8 mouse cellular contexts compared by ENCODE assay signal in the genomic region with DNA sequence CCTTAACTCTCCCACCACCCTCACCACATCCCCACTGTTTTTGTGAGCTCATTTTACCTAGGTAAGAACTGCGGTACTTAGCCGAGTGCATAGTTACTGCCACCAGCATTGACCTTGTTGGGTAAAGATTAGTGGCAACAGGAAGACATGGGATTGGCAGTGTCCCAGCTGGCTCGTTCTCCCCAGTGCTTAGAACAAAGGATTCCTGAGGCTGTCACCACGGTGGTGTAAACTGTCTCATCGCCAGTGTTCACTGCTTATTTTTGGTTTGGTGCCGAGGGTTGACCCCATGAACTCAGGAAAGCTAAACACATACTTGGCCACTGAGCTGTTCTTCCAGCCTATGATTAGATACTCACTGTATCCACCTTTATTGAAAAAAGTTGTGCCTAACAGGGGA. TPM values are rescaled to one million over a fixed set of nuclear protein-coding genes. Genes with fewer than 3 reads are reported as not detected.
DNase-seq lines count a peak whose midpoint lies in the region; ATAC-seq and TF ChIP-seq lines count a peak whose summit lies in the region.

No protein-coding gene starts in this region.

- 0 out of 2 replicates have a peak, but pooled peaks cover 7% of the 10 kb centered on the region for H3K4me1 ChIP-seq in neural tube, embryonic 14.5 days (ENCODE audit: control insufficient read depth, insufficient read depth, low read length)
- peaks cover 32% of the 10 kb centered on the region for H3K4me1 ChIP-seq in heart, embryonic 15.5 days (replicated peaks)

- no peak overlapping the region for H3K4me2 ChIP-seq in neural tube, embryonic 14.5 days (ENCODE audit: low read depth, low read length)
- H3K4me2 ChIP-seq in heart, embryonic 15.5 days, result no peak overlapping the region

- ATAC-seq in neural tube, embryonic 14.5 days (ENCODE audit: low read depth), result peak; percentile 50; the same call in 1 of the 2 replicates
- peak; percentile 88 for ATAC-seq in heart, embryonic 15.5 days (replicated peaks; ENCODE audit: insufficient number of reproducible peaks, insufficient read depth, low FRiP score, low read depth)
- ATAC-seq in inflammation-experienced regulatory T-cells, adult 6 months, result no peak

- no peak overlapping the region for H3K4me3 ChIP-seq in neural tube, embryonic 14.5 days (ENCODE audit: low read depth, low read length)
- no peak overlapping the region for H3K4me3 ChIP-seq in heart, embryonic 15.5 days

- no peaks in the 10 kb centered on the region for H3K9me3 ChIP-seq in neural tube, embryonic 14.5 days (ENCODE audit: control insufficient read depth, low read length)
- H3K9me3 ChIP-seq in heart, embryonic 15.5 days (replicated peaks), result no peaks in the 10 kb centered on the region

- TF ChIP-seq CTCF in brain, embryonic 14.5 days (IDR thresholded peaks at IDR 0.05; ENCODE audit: borderline replicate concordance, extremely low read depth, insufficient read depth, insufficient read length), result no peak

- H3K27ac ChIP-seq in neural tube, embryonic 14.5 days (ENCODE audit: low read depth, low read length), result no peak overlapping the region
- peak overlapping the region; percentile 73 for H3K27ac ChIP-seq in heart, embryonic 15.5 days

- 54% methylated on average over 6 of the region's 6 CpGs for WGBS in neural tube, embryonic 14.5 days
- WGBS in heart, embryonic 15.5 days, result 13% methylated on average over 6 of the region's 6 CpGs

- TF ChIP-seq POLR2A in brain, embryonic 14.5 days (IDR thresholded peaks at IDR 0.05; ENCODE audit: borderline replicate concordance, extremely low read depth, insufficient read depth, insufficient read length, poor library complexity, severe bottlenecking), result no peak

- H3K9ac ChIP-seq in neural tube, embryonic 14.5 days (replicated peaks; ENCODE audit: low read depth, low read length), result no peak overlapping the region
- H3K9ac ChIP-seq in heart, embryonic 15.5 days, result no peak overlapping the region

- no peaks in the 10 kb centered on the region for H3K27me3 ChIP-seq in neural tube, embryonic 14.5 days (ENCODE audit: control insufficient read depth, insufficient read depth, low read length)
- no peaks in the 10 kb centered on the region for H3K27me3 ChIP-seq in heart, embryonic 15.5 days

- no peaks in the 10 kb centered on the region for H3K36me3 ChIP-seq in neural tube, embryonic 14.5 days (ENCODE audit: control insufficient read depth, insufficient read depth, low read length)
- no peaks in the 10 kb centered on the region for H3K36me3 ChIP-seq in heart, embryonic 15.5 days

- no peak for DNase-seq in neural tube, embryonic 10.5 days (ENCODE audit: extremely low spot score, low spot score)
- peak; percentile 72 for DNase-seq in brain, embryonic 14.5 days (ENCODE audit: low read depth)
- DNase-seq in lung, postnatal 10 days, result peak; percentile 89
- DNase-seq in spleen, adult 18-20 months, result no peak
- no peak for DNase-seq in natural killer cell, adult 2 months (ENCODE audit: low spot score in 2 of 2)

RNA-seq across cellular contexts. Expression of a gene that starts 13.3 kb away (rescaled TPM):
- 61.2 and 72.6 TPM in 2 replicates for polyA plus RNA-seq in neural tube, embryonic 14.5 days (2014; fragmentation: Nextera tagmentation; extraction: Ambion mirVana)
- 39.5 and 46.8 TPM in 2 replicates for polyA plus RNA-seq in brain, embryonic 14.5 days (2012; rRNA removed)
- 42.2 and 45.2 TPM in 2 replicates for polyA plus RNA-seq in heart, embryonic 15.5 days (2015; fragmentation: Nextera tagmentation; extraction: Ambion mirVana)
- polyA plus RNA-seq in inflammation-experienced regulatory T-cells, adult 6 months (2017; shearing (Covaris generic)), result 10 to 100 TPM; 14.4 to 24.2 (median 19.3) TPM

RNA-seq across cellular contexts. Expression of a gene that starts 59.7 kb away (rescaled TPM):
- polyA plus RNA-seq in neural tube, embryonic 14.5 days (2014; fragmentation: Nextera tagmentation; extraction: Ambion mirVana), result 1.0 and 1.9 TPM in 2 replicates
- 1.8 and 4.1 TPM in 2 replicates for polyA plus RNA-seq in brain, embryonic 14.5 days (2012; rRNA removed)
- 2.5 and 3.9 TPM in 2 replicates for polyA plus RNA-seq in heart, embryonic 15.5 days (2015; fragmentation: Nextera tagmentation; extraction: Ambion mirVana)
- polyA plus RNA-seq in inflammation-experienced regulatory T-cells, adult 6 months (2017; shearing (Covaris generic)), result 10 to 100 TPM; 12.6 to 22.0 (median 14.4) TPM

Comparison
In these comparisons a context has a peak if more than half of its experiments do, and no peak if none do; other contexts are left out.
1. DNase-seq: peak in brain, embryonic 14.5 days (single experiment) and lung, postnatal 10 days (single experiment); none in neural tube, embryonic 10.5 days (single experiment), spleen, adult 18-20 months (0 of 2) and natural killer cell, adult 2 months (0 of 2).